Mouse (Mus musculus) skeletal muscle tissue, adult 2 months (tissue): Measurements from ENCODE around the gene Arid3b.

Source experiments
- DNase-seq: peaks from one replicate; pipeline ENCODE4 v3.0.0-alpha.2; 2012; ENCODE audit warnings: low read depth, low spot score

The Arid3b gene

GRCm38 (mm10) chr9:57831267-57832082 is 5.1 kb downstream of the Arid3b start:
- DNase-seq, result peak; percentile 93

- no peak for DNase-seq
Observed at GRCm38 (mm10) chr9:57829812-57830557, 6.6 kb downstream of the Arid3b start.

DNA sequence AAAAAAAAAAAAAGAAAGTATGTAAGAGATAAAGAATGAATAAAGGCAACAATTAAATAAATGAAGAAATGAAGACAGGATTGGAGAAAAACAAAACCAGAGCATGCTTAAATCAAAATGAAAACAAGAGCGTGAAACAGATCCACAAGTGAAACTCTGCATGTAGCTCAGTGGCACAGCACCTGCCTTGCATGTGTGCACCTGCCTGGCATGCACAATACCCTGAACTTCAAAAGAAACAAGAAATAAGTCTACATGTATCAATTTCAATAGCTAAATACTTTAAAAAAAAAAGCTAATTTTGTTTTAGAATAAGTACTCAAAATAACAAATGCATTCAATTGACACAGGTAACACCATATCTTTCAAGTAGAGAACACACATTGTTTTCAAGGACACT is 13.2 kb downstream of the Arid3b start:
- DNase-seq, result no peak

DNA sequence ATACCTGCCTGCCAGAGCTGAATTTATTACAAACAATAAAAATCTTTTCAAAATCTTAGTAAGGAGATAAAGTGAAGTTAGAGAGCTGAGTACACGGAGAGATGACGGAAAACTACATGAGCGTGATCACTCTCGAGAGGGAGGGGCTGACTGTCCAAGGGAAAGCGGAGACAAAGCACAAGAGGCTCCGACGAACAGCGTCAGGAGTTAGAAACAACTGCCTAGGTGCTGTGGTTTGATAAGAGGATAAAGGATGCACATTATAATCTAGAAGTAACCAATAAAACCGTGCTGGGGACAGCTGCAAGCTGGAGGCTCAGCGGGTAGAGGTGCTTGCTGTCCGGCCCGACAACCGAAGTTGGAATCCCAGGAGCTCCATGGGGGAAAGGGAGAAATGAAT is 13.8 kb downstream of the Arid3b start:
- no peak for DNase-seq

DNA sequence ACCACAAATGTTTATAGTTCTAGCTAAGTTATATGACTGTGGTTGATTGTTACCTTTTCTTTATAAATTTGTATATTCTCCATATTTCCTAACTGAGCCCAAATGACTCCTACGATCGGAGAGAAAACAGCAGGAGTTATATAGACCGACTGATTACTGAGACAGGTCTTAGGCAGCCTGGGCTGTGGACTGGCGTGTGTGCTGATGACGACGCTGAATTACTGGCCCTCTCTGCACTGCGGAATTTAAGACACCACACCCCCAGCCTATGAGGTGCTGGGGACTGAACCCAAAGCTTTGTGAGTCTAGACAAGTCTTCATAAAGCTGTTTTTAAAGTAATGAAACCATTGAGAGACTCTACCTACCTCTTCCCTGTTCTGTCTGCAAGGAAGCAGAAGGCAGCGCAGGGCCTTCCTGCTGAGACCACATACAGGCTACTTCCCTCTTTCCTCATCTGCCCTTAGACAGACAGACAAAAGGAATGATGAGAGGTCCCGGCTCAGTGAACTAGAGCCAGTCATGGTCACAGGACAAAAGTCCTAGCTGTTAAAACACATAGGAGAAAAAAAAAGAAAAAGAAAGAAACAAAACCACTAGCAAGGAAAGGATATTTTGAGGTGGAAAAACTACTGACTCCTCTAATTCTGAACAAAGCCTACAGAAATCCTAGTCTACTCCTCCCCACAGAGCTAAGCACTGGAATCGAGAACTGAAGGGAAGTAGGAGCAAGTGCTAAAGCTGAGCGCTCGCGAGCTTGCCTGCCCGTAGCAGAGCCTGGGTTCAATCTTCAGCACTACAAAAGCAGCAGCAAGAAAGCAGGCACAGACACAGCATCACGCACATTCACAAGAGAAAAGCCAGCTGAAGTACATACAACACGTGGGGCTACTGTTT is 16.2 kb downstream of the Arid3b start:
- no peak for DNase-seq

- peak; percentile 22 for DNase-seq
Observed at GRCm38 (mm10) chr9:57817220-57817667, 19.3 kb downstream of the Arid3b start.

GRCm38 (mm10) chr9:57814866-57815265 is 21.7 kb downstream of the Arid3b start:
- no peak for DNase-seq

DNA sequence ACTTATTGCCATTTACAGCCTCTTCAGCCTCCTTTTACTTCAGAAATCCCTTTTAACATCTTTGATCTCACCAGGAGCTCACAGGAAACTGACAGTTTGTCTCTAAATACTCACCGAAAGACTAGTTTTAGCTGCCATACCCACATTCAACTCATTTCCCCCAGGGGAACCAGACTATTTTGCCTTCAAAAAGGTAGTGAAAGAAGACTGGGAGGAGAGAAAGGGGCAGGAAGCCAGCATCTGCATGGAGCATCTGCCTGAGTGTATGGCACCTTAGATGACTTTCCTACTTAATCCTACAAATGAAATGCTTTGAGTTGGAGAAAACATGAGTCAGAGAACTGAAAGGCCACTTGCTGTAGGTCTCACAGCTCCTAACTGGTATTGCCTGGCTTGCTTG is 22.6 kb downstream of the Arid3b start:
- DNase-seq, result no peak

DNA sequence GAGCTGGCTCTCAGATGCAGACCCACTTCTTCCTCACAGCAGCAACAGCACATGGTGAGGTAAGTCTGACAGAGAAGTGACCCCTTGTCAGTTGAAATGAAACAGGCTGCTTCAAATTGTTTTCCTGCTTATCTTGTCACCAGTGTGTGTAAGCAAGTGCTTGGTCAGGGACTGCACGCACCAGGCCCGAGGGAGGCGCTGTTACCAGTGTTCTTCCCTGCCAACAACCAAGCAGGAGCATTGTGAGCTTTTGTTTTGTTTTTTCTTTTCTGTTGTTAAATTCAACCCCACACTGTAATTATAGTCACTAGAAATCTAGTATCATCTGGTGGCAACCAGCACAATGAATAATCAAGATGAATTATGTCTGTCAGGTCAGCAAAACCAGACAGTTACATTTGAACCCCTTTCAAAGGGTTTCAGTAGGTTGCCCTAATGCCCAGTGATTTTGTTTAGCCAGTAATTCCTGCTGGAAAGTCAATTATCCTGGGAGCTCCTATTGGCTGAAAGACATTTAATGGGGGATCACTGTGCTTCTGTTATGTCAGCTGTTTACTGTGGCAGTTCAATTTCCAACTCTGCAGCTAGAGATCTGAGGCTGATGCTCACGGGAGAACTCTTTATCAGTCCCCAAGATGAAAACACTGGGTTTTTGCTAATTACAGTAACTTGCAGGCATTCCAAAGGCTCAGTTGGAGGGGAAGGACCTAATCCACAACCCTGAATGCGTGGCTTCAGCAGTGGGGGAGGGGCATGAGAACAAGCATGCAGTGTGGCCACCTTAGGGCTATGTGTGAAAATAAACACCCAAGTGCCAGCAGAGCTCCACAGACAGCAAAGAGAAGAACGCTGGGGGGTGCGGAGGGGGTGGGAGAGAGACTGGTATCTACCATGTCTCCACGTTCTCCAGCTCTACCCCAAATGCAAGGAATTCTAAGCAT is 24.5 kb downstream of the Arid3b start:
- DNase-seq, result no peak

DNA sequence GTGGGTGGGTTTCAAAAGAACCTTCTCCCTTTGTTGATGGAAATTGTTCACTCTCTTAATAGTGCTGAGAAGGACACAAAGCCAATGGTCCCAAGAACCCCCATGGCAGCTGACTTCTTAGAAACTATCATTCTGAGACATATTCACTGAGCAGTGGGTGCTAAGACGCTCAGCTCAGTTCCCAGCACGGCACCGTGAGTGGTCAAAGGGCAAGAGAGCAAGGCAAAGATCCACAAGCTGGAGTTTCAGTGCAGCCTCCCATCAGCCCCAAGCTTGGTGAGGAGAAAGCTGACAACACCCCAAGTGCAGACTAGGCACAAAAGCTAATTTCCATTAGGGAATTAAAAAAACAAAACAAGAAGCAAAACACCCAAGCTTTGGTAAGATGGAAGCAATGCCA is 25.9 kb downstream of the Arid3b start:
- no peak for DNase-seq

DNA sequence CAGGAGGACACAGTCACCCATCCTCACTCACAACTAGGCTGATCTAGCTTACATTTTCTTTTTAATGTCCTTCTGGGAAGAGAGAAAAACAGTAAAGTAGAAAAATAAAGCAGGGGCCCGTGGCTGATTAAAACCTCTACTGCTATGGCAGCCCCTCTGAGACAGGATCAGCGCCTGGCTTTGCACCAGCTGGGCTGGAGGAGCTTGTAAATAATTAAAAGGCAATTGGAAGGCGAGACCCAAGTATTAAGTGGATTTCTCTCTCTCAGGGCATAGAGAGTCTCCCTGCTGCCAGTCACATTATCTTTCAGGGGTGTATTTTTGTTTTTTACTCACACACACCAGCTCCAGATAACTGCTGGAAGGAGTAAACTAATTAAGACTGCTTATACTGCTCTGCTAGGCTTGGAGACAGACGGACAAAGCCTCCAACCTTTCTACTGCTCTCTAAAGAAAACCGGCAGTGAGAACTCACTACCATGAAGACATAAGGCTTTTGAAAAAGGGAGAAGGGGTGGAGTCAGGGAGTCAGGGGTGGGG is 27.8 kb downstream of the Arid3b start:
- no peak for DNase-seq

- no peak for DNase-seq
Observed at GRCm38 (mm10) chr9:57807174-57807651, 29.4 kb downstream of the Arid3b start.

- no peak for DNase-seq
Observed at GRCm38 (mm10) chr9:57806066-57806481, 30.5 kb downstream of the Arid3b start.

DNA sequence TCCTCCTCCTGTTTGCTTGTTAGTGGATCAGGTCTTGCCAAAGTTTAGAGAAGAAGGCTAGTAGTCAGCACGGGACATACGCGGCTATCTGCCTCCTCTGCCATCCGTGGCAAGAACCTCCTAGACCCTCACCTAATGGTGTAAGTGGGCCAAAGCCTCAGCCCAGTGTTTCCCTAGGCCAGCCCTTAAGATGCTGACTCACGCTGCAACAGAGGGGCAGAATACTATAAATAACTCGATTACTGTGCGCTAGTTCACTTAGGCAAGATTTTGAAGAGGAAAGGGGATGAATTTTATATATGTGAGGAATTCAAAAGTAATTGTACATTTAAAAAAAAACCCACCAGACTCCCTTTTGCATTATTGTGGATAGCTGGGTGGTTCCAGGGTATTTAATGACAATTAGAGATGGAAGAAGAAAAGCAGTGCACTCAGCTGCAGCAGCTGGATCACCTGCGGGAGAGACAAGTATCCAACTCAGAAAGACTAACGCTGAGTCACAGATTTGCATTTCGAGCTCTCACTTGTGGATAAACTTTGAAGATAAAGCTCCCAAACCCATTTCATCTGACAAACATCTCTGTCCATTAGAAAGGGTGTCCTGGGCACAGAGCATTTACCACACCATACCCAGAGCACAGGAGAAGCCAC is 31.4 kb downstream of the Arid3b start:
- no peak for DNase-seq

- no peak for DNase-seq
Observed at GRCm38 (mm10) chr9:57803839-57804238, 32.8 kb downstream of the Arid3b start.

DNA sequence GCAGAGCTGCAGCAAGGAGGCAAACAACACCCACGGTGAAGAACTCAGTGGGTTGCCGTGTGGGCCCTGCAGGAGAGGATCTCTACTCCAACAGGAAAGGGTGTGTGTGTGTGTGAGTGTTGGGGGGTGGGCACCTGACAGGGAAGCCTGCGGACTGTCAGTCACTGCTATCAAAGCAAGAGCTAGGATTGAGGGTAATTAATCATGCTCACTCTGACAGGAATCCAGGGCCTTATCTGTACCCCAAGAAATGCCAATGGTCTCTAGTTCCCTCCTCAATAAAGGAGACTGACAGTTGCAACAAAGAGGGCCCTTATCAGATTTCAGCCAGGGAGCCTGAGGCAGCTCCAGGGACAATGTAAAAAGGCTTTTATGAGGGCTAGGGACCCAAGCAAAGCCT is 33.5 kb downstream of the Arid3b start:
- DNase-seq, result no peak

DNA sequence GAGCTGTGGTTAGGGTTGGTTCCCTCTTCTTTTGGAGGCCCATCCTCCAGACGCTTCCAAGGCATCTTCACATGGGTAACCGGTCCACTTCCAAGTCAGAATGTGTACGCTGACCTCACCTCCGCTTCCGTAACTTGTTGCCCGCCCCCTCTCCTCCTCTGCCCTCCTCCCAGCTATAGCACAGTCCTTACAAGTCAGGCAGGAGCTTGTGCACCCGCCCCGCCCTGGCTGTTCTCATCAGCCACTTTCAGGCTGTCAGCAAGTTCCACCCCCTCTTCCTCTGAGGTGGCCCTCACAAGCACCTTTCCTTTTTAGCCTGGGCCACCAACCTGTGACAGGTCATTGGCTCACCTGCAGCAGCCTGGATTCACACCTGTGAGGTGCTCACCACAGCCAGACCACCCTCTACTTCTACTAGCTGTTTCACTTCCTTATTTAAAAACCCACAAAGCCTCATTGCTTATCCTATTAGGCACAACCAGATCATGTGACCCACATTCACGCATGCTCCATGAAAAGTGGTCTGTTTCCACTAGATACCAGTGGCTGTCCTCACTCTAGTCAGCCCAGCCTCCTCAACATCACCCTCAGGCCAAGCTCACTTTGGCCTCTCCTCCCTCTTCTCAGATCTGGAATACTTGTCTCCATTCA is 36.1 kb downstream of the Arid3b start:
- no peak for DNase-seq

- DNase-seq, result no peak
Observed at GRCm38 (mm10) chr9:57798725-57799253, 37.8 kb downstream of the Arid3b start.

DNA sequence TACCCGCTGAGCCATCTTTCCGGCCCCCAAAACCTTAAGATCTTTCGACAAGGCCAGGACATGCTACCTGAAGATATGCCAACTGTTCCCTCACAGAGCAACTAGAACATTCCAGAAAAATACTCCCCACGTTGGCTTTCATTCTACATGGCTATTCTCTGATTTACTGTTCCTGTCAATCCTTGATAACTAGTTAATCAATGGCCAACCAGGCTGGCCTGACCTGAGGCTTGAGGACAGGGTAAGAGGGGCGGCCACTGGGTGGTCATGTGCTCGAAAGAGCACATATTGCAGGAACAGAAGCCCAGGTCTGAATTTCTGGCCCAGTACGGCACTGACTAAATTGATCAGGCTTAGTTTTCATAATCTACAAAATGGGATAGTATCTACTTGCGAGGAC is 39.1 kb downstream of the Arid3b start:
- DNase-seq, result no peak
